Comparison of ENCODE assay signal across 13 mouse cellular contexts in genomic region chr6:96089961-96090360, GRCm38 (mm10). TPM values are rescaled to one million over a fixed set of nuclear protein-coding genes. Genes with fewer than 3 reads are reported as not detected.
"Had no signal": no experiment of that assay in that cellular context is flagged by ENCODE, and none has a peak within 500 bp of the region (broad histone marks: within the 10 kb centered on the region; RNA-seq: fewer than 3 reads in every experiment).

No protein-coding gene starts in this region.

- ATAC-seq: liver, postnatal 0 days; midbrain, embryonic 15.5 days had no signal

- DNase-seq: kidney, adult 11 months; kidney, adult 9 months; kidney, postnatal 36 days; liver; liver, embryonic 13.5 days; liver, postnatal 0 days; lung, postnatal 14 days; spleen, adult 18-20 months; thymus, adult 2 months; thymus, postnatal 25 days had no signal

RNA-seq across cellular contexts. Expression of gene Fam19a1, which starts 23.0 kb away (rescaled TPM):
- total RNA-seq: monocyte, adult 5-6 weeks; neutrophil, adult 5-6 weeks had no signal
